Mouse (Mus musculus) midbrain, embryonic 16.5 days (tissue): ENCODE measurements around the gene Adora3. TPM values are rescaled to one million over a fixed set of nuclear protein-coding genes. Genes with fewer than 3 reads are reported as not detected.

Experiments
- polyA plus RNA-seq: library from polyadenylated mRNA; unstranded; fragments of >200 nt; fragmentation: Nextera tagmentation; extraction: Ambion mirVana; gene quantifications from 2 replicates; pipeline ENCODE4 v1.2.1, GENCODE M21; 2015

Gene Adora3
- polyA plus RNA-seq, 1 experiment from 2014 or later = 0.14 TPM

Other genes with a start within 250 kb of the Adora3 start
- 24.6 and 27.1 TPM in 2 replicates for gene Ddx20, start 183.3 kb upstream of the Adora3 start, polyA plus RNA-seq
- gene Inka2, start 166.3 kb upstream of the Adora3 start, polyA plus RNA-seq = 5.5 and 7.0 TPM in 2 replicates
- gene Rap1a, start 69.5 kb upstream of the Adora3 start, polyA plus RNA-seq = 74.1 and 74.3 TPM in 2 replicates
- not detected in 2 replicates for gene Tmigd3, start within 50 bp of the Adora3 start, polyA plus RNA-seq
- 0.12 and 0.30 TPM in 2 replicates for gene I830077J02Rik, start 61.8 kb downstream of the Adora3 start, polyA plus RNA-seq
- gene Wdr77, start 88.5 kb downstream of the Adora3 start, polyA plus RNA-seq = 89.7 and 90.9 TPM in 2 replicates
- gene Atp5f1, start 89.2 kb downstream of the Adora3 start, polyA plus RNA-seq = 543 and 547 TPM in 2 replicates
- 3.8 and 5.8 TPM in 2 replicates for gene Ovgp1, start 102.9 kb downstream of the Adora3 start, polyA plus RNA-seq
- gene Pifo, start 143.8 kb downstream of the Adora3 start, polyA plus RNA-seq = 6.4 and 7.3 TPM in 2 replicates
- gene Chil5, start 162.0 kb downstream of the Adora3 start, polyA plus RNA-seq = not detected in 2 replicates
- gene Chia1, start 242.4 kb downstream of the Adora3 start, polyA plus RNA-seq = 1.1 and 1.5 TPM in 2 replicates